Mouse (Mus musculus) embryonic facial prominence, embryonic 15.5 days (tissue): ENCODE results near the gene Psmd14. TPM values are rescaled to one million over a fixed set of nuclear protein-coding genes. Genes with fewer than 3 reads are reported as not detected.

ENCODE experiments used
- ATAC-seq: fragments of 200-750 bp; cut with Nextera tagmentation; 2 replicates; pipeline ENCODE4 v1.8.0; 2017; ENCODE audit warnings: low read depth, moderate TSS enrichment; ENCODE audit not compliant: insufficient number of reproducible peaks, low FRiP score, low TSS enrichment
- H3K27ac ChIP-seq: fragments of 300-500 bp; sonication (generic); replicated peaks from 2 replicates; pipeline ENCODE4 v1.5.1; 2015; ENCODE audit warnings: mild to moderate bottlenecking, inconsistent platforms
- H3K27me3 ChIP-seq: fragments of 300-500 bp; sonication (generic); 2 replicates; pipeline ENCODE4 v1.6.1; 2015; ENCODE audit warnings: inconsistent platforms
- H3K36me3 ChIP-seq: fragments of 300-500 bp; sonication (generic); 2 replicates; pipeline ENCODE4 v1.6.1; 2015; ENCODE audit warnings: mild to moderate bottlenecking, inconsistent platforms
- H3K4me1 ChIP-seq: fragments of 300-500 bp; sonication (generic); 2 replicates; pipeline ENCODE4 v1.6.1; 2015; ENCODE audit warnings: inconsistent platforms
- H3K4me2 ChIP-seq: fragments of 300-500 bp; sonication (generic); replicated peaks from 2 replicates; pipeline ENCODE4 v1.6.1; 2015; ENCODE audit warnings: mild to moderate bottlenecking, inconsistent platforms
- H3K4me3 ChIP-seq: fragments of 300-500 bp; sonication (generic); replicated peaks from 2 replicates; pipeline ENCODE4 v1.5.1; 2015; ENCODE audit warnings: mild to moderate bottlenecking, inconsistent platforms
- H3K9ac ChIP-seq: fragments of 300-500 bp; sonication (generic); 2 replicates; pipeline ENCODE4 v1.6.1; 2015; ENCODE audit warnings: inconsistent platforms
- H3K9me3 ChIP-seq: fragments of 300-500 bp; sonication (generic); replicated peaks from 2 replicates; pipeline ENCODE4 v1.6.1; 2016; ENCODE audit warnings: inconsistent platforms
- WGBS: fragments of 180-500 bp; shearing (Covaris S2); methylation state at CpG from one replicate; pipeline ENCODE4 v1.1.7; 2015; 5-methylcytosine and 5-hydroxymethylcytosine counted together
- microRNA-seq: library from miRNA; unstranded; fragments of <30 nt; microRNA quantifications from one replicate; pipeline ENCODE4, GENCODE M21; 2016; ENCODE audit warnings: borderline number of aligned reads
- polyA plus RNA-seq: library from polyadenylated mRNA; unstranded; fragments of >200 nt; fragmentation: Nextera tagmentation; extraction: Ambion mirVana; gene quantifications from 2 replicates; pipeline ENCODE4 v1.2.1, GENCODE M21; 2015

The Psmd14 gene
- polyA plus RNA-seq, 1 experiment from 2014 or later: 158 TPM

DNA sequence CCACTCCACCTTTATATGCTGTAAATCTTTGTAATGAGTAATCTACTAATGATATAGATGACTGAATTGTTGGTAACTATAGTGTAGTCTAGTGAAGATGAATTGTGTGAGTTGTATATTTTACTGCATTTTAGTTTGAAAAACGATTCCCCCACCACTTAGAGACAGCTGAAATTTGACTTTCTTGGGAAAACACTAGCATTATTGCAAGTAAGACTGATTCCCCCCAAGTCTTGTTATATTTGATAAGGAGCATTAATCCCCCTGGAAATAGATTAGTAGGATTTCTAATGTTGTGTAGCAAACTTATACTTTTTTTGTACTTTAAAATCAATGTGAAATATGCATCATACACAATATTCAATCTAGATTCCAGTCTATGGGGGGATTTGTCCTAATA, 102.0 kb downstream of the Psmd14 start:
- WGBS: 15% methylated on average over 1 of the region's 1 CpGs
- H3K36me3 ChIP-seq: no peaks in the 10 kb centered on the region

DNA sequence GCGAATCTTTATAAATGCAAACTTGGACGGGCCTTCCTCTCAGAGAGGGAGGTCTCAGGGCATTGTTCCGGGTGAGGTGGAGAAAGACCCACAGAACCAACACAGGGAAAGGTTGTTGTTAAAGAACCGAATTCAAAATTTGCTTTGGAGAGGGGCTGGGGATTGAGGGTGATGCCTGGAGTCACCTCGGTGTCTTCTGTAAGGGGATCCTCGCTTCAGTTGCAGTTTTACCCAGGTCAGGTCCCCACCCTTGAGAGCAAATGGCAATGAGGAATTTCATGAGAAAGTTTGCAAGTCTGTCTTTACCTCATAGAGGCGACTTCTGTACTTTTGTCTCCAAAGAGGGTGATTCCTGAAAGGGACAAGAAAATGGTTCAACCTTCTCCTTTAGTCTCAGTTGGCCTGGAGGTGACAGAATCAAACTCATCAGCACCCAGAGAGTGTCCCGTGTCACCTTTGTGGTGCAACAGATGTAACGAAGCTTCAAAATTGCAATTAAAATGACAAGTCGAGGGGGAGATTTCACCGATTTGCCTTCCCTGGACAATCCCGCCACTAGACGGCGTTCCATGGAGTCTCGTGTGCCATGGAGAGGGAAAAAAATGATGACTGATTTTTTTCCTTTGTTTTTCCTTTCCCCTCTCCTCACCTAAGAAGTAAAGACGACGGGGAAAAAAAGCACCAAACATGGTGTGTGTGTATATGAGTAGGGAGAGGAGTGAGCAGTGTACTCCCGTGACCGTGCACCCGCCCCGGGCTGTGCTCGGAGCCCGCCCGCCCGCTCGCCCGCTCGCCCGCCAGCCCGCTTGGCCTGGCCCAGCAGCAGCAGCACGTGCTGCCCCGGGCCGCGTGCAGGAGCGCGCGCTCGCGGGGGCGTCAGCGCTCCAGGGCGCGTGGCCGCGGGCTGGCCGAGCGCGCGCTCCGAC, 103.3 kb downstream of the Psmd14 start:
- Histone ChIP-seq H3K9me3 (no peaks in the 10 kb centered on the region), H3K27ac (no peak overlapping the region), H3K9ac (0 out of 2 replicates have a peak overlapping the region, but pooled peaks have one; percentile 21), H3K4me2 (peak overlapping the region; percentile 82), H3K4me3 (peak overlapping the region; percentile 47), H3K4me1 (peaks cover 23% of the 10 kb centered on the region), H3K36me3 (no peaks in the 10 kb centered on the region), H3K27me3 (peaks cover 62% of the 10 kb centered on the region)
- 3% methylated on average over 43 of the region's 50 CpGs for WGBS
- no peak for ATAC-seq

More for the DNA sequence above, 102.0 kb downstream of the Psmd14 start:
- Histone ChIP-seq H3K27ac (no peak overlapping the region), H3K9me3 (no peaks in the 10 kb centered on the region), H3K27me3 (peaks cover 75% of the 10 kb centered on the region), H3K4me1 (peaks cover 23% of the 10 kb centered on the region), H3K4me2 (no peak overlapping the region), H3K4me3 (no peak overlapping the region), H3K9ac (no peak overlapping the region)
- ATAC-seq: no peak

DNA sequence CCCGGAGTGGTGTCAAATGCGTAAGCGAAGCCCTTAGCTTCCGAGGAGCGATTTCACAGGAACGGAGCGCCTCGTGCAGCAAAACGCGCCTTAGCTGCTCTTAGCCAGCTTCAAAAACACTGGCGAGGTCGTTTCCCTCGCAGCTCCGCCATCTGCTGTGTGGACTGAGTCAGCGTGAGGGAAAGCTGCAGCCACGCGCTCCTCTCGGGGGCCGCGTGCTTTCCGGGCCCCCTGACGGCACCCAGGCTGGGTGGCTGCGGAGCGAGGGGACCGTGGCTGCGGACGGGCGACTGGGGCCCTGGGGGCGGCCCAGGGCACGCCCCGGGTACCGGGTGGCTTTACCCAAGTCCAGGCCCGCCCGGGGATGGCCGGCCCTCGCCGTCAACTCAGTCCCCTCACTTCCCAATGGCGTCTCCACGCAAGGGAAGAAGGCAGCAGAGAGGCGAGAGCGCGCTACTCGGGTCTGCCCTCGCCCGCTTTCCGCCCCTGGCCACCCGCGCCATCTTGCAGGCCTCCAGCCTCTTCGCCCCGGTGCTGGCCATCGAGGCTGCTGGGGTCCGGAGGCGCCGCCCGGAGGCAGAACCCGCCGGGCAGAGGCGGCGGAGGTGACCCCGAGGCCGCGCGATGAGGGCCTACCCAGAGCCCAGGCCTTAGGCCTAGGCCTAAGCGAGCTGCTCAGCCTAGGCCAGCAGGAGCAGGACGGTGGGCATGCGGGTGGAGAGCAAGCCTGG, 104.3 kb downstream of the Psmd14 start:
- Histone ChIP-seq H3K27ac (0 out of 2 replicates have a peak overlapping the region, but pooled peaks have one; percentile 11), H3K27me3 (peaks cover 53% of the 10 kb centered on the region)
- WGBS: 8% methylated on average over 55 of the region's 66 CpGs

DNA sequence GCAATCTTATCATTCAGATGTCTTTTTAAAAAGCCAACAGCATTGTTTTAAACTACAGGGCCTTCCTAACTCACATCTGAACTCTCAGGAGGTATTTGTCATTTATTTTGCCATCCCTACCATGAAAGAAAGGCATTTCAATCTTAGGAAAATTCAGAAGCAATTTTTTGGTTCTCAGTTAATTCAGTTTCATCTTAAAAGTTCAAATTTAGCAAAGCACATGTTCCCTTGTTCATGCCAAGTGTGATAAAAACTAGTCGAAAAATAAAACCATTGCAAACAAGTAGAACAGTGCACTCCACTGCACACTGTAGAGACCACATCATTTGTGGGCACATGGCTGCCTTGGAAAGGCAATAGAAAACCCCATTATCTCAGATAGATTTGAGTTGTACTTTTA, 106.7 kb downstream of the Psmd14 start:
- Histone ChIP-seq H3K27ac (no peak overlapping the region), H3K36me3 (no peaks in the 10 kb centered on the region), H3K27me3 (peaks cover 31% of the 10 kb centered on the region), H3K4me3 (no peak overlapping the region), H3K4me1 (peaks cover 12% of the 10 kb centered on the region), H3K4me2 (no peak overlapping the region), H3K9me3 (no peaks in the 10 kb centered on the region), H3K9ac (no peak overlapping the region)
- 79% methylated on average over 1 of the region's 1 CpGs for WGBS
- ATAC-seq: no peak

More for the DNA sequence above, 104.3 kb downstream of the Psmd14 start:
- peaks cover 23% of the 10 kb centered on the region for H3K4me1 ChIP-seq
- H3K4me3 ChIP-seq: peak overlapping the region; percentile 47
- H3K4me2 ChIP-seq: peak overlapping the region; percentile 82
- ATAC-seq: 0 out of 2 replicates have a peak, but pooled peaks have one; percentile 47
- no peaks in the 10 kb centered on the region for H3K36me3 ChIP-seq
- H3K9me3 ChIP-seq: no peaks in the 10 kb centered on the region
- peak overlapping the region; percentile 21; the same call in 1 of the 2 replicates for H3K9ac ChIP-seq

DNA sequence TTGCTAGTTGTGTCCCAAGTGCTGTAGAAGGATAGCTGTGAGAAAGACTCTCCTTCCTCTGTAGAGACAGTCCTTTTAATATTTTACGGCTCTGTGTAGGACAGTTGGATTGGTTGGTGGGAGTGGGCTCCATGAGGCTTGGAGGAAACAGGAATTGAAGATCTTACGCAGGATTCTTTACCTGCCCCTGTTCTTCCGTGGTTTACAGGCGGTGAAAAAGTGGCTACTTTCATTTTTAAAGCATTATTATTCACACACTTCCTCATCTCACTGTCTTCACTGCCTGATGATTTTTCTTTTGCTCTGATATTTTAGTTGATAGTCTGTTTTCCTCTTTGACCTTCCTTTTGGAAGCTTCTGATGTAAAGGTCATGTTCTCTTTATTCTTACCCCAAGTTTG, 108.7 kb downstream of the Psmd14 start:
- no peak for ATAC-seq
- Histone ChIP-seq H3K9ac (no peak overlapping the region), H3K4me3 (no peak overlapping the region), H3K4me2 (no peak overlapping the region), H3K36me3 (no peaks in the 10 kb centered on the region), H3K27me3 (peaks cover 16% of the 10 kb centered on the region), H3K27ac (no peak overlapping the region), H3K9me3 (no peaks in the 10 kb centered on the region), H3K4me1 (peaks cover 9% of the 10 kb centered on the region)
- WGBS: 75% methylated on average over 4 of the region's 4 CpGs

DNA sequence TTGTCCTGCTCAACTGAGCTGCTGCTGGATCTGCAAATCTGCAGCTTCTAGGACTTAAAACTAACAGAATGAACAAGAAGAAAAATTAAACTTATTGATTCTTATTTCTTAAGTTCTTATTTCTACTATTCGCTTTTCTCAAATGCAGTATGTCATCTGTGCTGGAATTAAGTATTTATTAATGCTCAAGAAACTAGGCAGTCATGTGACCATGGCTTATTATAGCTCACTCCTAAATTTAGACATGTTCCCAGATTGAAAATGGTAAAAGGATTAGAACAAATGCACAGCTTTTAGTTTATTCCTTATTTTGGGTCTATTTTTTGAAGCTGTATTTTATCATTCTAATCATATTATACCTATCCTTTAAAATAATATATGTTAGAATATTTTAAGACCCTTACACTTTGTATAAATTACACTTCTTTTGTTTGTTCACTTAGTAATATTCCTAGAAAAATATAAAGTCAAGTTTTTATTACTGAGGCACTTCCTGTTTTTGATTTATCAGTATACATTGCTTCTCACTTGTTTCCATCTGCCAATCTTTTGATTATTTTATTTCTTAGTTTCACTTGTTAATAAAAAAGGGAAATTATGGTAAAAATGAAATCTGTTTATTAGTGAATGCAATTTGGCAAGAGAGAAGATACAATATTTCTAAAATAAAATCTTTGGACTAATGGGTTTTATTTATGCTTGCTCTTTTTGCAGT, 112.1 kb downstream of the Psmd14 start:
- H3K9me3 ChIP-seq: no peaks in the 10 kb centered on the region
- no peak overlapping the region for H3K4me3 ChIP-seq
- H3K9ac ChIP-seq: no peak overlapping the region
- 77% methylated on average over 1 of the region's 1 CpGs for WGBS
- ATAC-seq: no peak
- no peak overlapping the region for H3K27ac ChIP-seq
- H3K27me3 ChIP-seq: peaks cover 2% of the 10 kb centered on the region; the same call in 1 of the 2 replicates
- no peak overlapping the region for H3K4me2 ChIP-seq
- no peaks in the 10 kb centered on the region for H3K4me1 ChIP-seq
- H3K36me3 ChIP-seq: no peaks in the 10 kb centered on the region

DNA sequence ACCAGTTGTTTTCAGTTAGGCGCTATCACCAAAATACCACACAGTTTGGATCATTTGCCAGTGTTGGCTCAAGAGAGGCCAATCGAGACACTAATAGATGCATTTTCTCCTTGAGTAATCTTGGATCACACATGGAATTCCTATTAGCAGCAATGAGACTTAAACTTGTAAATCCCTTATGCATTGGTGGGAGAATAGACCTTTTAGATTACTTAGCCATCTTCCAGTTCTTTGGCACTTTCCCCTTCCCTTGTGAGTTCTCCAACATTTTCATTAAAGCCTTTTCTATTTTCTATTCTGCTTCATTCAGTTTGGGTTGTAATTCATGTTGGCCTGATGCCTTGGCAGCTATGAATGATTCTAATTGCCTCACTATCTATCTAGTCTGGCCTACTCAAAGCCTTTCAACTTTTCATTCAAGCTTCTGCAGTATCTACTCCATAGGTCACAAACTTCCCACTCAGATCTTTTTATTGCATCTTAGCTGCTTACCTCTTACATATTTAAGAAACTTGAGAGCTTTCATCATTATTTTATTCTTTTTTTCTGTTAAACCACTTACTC, 125.8 kb downstream of the Psmd14 start:
- H3K4me3 ChIP-seq: no peak overlapping the region
- H3K4me1 ChIP-seq: no peaks in the 10 kb centered on the region
- no peaks in the 10 kb centered on the region for H3K9me3 ChIP-seq
- H3K9ac ChIP-seq: no peak overlapping the region
- 77% methylated on average over 2 of the region's 2 CpGs for WGBS
- H3K27ac ChIP-seq: no peak overlapping the region
- H3K4me2 ChIP-seq: no peak overlapping the region
- no peaks in the 10 kb centered on the region for H3K27me3 ChIP-seq
- ATAC-seq: no peak
- no peaks in the 10 kb centered on the region for H3K36me3 ChIP-seq

Small RNA genes within 50 kb of the gene (microRNA-seq; reads per million reads assigned to microRNA genes)
- gene Gm22403: not detected

Other genes with a start within 250 kb of the Psmd14 start
- gene Tank, start 133.1 kb upstream of the Psmd14 start, polyA plus RNA-seq: 32.4 and 34.6 TPM in 2 replicates
- 0.17 and 0.52 TPM in 2 replicates for gene Tbr1, start 91.2 kb downstream of the Psmd14 start, polyA plus RNA-seq